Mouse (Mus musculus): ENCODE results near the gene Nlrp10.

- TF ChIP-seq CTCF (IDR thresholded peaks at IDR 0.05; ENCODE audit: insufficient read depth, low read length) (no peak), POLR2A (IDR thresholded peaks at IDR 0.05; ENCODE audit: borderline replicate concordance, extremely low read depth, low read depth, low read length) (no peak)
Observed at GRCm38 (mm10) chr7:108884906-108885305, 45.1 kb downstream of the Nlrp10 start, which contains the start of gene Olfr518.
